Mouse (Mus musculus) thymus, adult 2 months (tissue): ENCODE results near the gene Igf1r.

Experiments used
- CTCF ChIP-seq: fragments of 200-500 bp; IDR thresholded peaks from 2 replicates; pipeline ENCODE4 v1.5.1; 2012; ENCODE audit warnings: mild to moderate bottlenecking, control low read depth, low read length, moderate library complexity, borderline replicate concordance; ENCODE audit not compliant: control insufficient read depth, poor library complexity, insufficient read depth; ENCODE audit errors: extremely low read depth
- POLR2A ChIP-seq: fragments of 200-500 bp; IDR thresholded peaks from 2 replicates; pipeline ENCODE4 v1.6.1; 2012; ENCODE audit warnings: mild to moderate bottlenecking, low read length, control low read depth, moderate library complexity; ENCODE audit not compliant: control insufficient read depth, poor library complexity, insufficient read depth; ENCODE audit errors: extremely low read depth

DNA sequence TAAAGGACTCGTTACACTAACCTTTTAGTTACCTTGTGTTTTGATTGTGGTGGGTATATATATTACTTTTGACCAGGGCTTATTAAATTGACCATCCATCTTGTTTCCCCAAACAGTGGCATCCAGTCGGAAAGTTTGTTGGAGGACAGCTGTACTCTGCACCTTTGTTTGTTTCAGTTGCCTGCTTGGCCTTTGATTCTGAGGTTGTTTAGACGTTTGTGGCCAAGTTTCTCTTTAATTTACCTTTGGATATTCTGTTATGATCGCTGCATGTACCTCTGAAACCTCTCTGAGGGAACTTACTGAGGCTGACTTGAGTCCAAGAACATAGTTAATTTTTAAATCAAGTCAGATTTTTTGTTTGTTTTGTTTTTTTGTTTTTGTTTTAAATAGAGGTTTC is 94.5 kb downstream of the Igf1r start:
- TF ChIP-seq CTCF, result no peak
- no peak for TF ChIP-seq POLR2A
